Mouse (Mus musculus) embryonic facial prominence, embryonic 10.5 days (tissue): ENCODE results near the gene Meioc. TPM values are rescaled to one million over a fixed set of nuclear protein-coding genes. Genes with fewer than 3 reads are reported as not detected.

Source experiments
- DNase-seq: peaks from one replicate; pipeline ENCODE4 v3.0.0-alpha.2; 2017; ENCODE audit warnings: low spot score
- H3K27ac ChIP-seq: fragments of 300-500 bp; sonication (generic); replicated peaks from 2 replicates; pipeline ENCODE4 v1.5.1; 2016; ENCODE audit warnings: mild to moderate bottlenecking
- H3K27me3 ChIP-seq: fragments of 300-500 bp; sonication (generic); replicated peaks from 2 replicates; pipeline ENCODE4 v1.6.1; 2016; ENCODE audit warnings: low read depth, mild to moderate bottlenecking; ENCODE audit not compliant: poor library complexity, severe bottlenecking
- H3K36me3 ChIP-seq: fragments of 300-500 bp; sonication (generic); replicated peaks from 2 replicates; pipeline ENCODE4 v1.6.1; 2016; ENCODE audit warnings: mild to moderate bottlenecking, moderate library complexity
- H3K4me1 ChIP-seq: fragments of 300-500 bp; sonication (generic); 2 replicates; pipeline ENCODE4 v1.6.1; 2016
- H3K4me3 ChIP-seq: fragments of 300-500 bp; sonication (generic); 2 replicates; pipeline ENCODE4 v1.5.1; 2016; ENCODE audit warnings: mild to moderate bottlenecking, moderate library complexity
- H3K9me3 ChIP-seq: fragments of 300-500 bp; sonication (generic); 2 replicates; pipeline ENCODE4 v1.6.1; 2016; ENCODE audit warnings: mild to moderate bottlenecking
- WGBS: fragments of 180-500 bp; shearing (Covaris S2); methylation state at CpG from one replicate; pipeline ENCODE4 v1.1.7; 2016; 5-methylcytosine and 5-hydroxymethylcytosine counted together
- polyA plus RNA-seq: library from polyadenylated mRNA; unstranded; fragments of >200 nt; fragmentation: Nextera tagmentation; extraction: Ambion mirVana; gene quantifications from 2 replicates; pipeline ENCODE4 v1.2.1, GENCODE M21; 2016

The Meioc gene
- polyA plus RNA-seq, 1 experiment from 2014 or later: 0.39 TPM

GRCm38 (mm10) chr11:102643891-102644382, 19.6 kb upstream of the Meioc start:
- Histone ChIP-seq H3K9me3 (no peaks in the 10 kb centered on the region), H3K36me3 (no peaks in the 10 kb centered on the region), H3K4me3 (no peak overlapping the region), H3K27me3 (no peaks in the 10 kb centered on the region), H3K27ac (peak overlapping the region; percentile 32), H3K4me1 (peaks cover 45% of the 10 kb centered on the region)
- 42% methylated on average over 10 of the region's 10 CpGs for WGBS
- peak; percentile 46 for DNase-seq

- Histone ChIP-seq H3K27me3 (no peaks in the 10 kb centered on the region), H3K36me3 (no peaks in the 10 kb centered on the region), H3K4me3 (no peak overlapping the region), H3K4me1 (peaks cover 33% of the 10 kb centered on the region), H3K9me3 (no peaks in the 10 kb centered on the region), H3K27ac (no peak overlapping the region)
- WGBS: 81% methylated on average over 13 of the region's 13 CpGs
- no peak for DNase-seq
These were observed 17.3 kb upstream of the Meioc start for GRCm38 (mm10) chr11:102646226-102646625.

GRCm38 (mm10) chr11:102647885-102648284, 15.6 kb upstream of the Meioc start:
- no peak overlapping the region for H3K27ac ChIP-seq
- H3K9me3 ChIP-seq: no peaks in the 10 kb centered on the region
- no peak for DNase-seq
- H3K27me3 ChIP-seq: no peaks in the 10 kb centered on the region
- H3K36me3 ChIP-seq: no peaks in the 10 kb centered on the region
- H3K4me3 ChIP-seq: no peak overlapping the region
- H3K4me1 ChIP-seq: peaks cover 33% of the 10 kb centered on the region
- 79% methylated on average over 12 of the region's 12 CpGs for WGBS

- WGBS: 4% methylated on average over 9 of the region's 9 CpGs
- H3K4me3 ChIP-seq: peak overlapping the region; percentile 23; the same call in 1 of the 2 replicates
- peaks cover 14% of the 10 kb centered on the region for H3K4me1 ChIP-seq
- H3K27ac ChIP-seq: no peak overlapping the region
- no peaks in the 10 kb centered on the region for H3K9me3 ChIP-seq
- H3K36me3 ChIP-seq: no peaks in the 10 kb centered on the region
- DNase-seq: peak; percentile 87
- H3K27me3 ChIP-seq: no peaks in the 10 kb centered on the region
These were observed 12.1 kb upstream of the Meioc start for GRCm38 (mm10) chr11:102651381-102651780.

- Histone ChIP-seq H3K27me3 (no peaks in the 10 kb centered on the region), H3K27ac (no peak overlapping the region), H3K4me3 (no peak overlapping the region), H3K4me1 (peaks cover 14% of the 10 kb centered on the region), H3K36me3 (no peaks in the 10 kb centered on the region), H3K9me3 (no peaks in the 10 kb centered on the region)
- no peak for DNase-seq
- 66% methylated on average over 3 of the region's 3 CpGs for WGBS
These were observed 10.7 kb upstream of the Meioc start for GRCm38 (mm10) chr11:102652844-102653243.

GRCm38 (mm10) chr11:102655888-102656287, 7.6 kb upstream of the Meioc start:
- WGBS: 78% methylated on average over 8 of the region's 8 CpGs
- Histone ChIP-seq H3K27ac (no peak overlapping the region), H3K36me3 (no peaks in the 10 kb centered on the region), H3K27me3 (no peaks in the 10 kb centered on the region), H3K4me3 (no peak overlapping the region), H3K4me1 (peaks cover 8% of the 10 kb centered on the region), H3K9me3 (no peaks in the 10 kb centered on the region)
- DNase-seq: no peak

GRCm38 (mm10) chr11:102656326-102656926, 7.1 kb upstream of the Meioc start:
- Histone ChIP-seq H3K4me1 (peaks cover 3% of the 10 kb centered on the region), H3K4me3 (no peak overlapping the region), H3K36me3 (no peaks in the 10 kb centered on the region), H3K27me3 (no peaks in the 10 kb centered on the region), H3K27ac (no peak overlapping the region), H3K9me3 (no peaks in the 10 kb centered on the region)
- no peak for DNase-seq
- 27% methylated on average over 4 of the region's 4 CpGs for WGBS

GRCm38 (mm10) chr11:102656931-102657330, 6.6 kb upstream of the Meioc start:
- Histone ChIP-seq H3K36me3 (no peaks in the 10 kb centered on the region), H3K9me3 (no peaks in the 10 kb centered on the region), H3K27me3 (no peaks in the 10 kb centered on the region), H3K27ac (no peak overlapping the region), H3K4me3 (no peak overlapping the region), H3K4me1 (no peaks in the 10 kb centered on the region; the same call in 1 of the 2 replicates)
- 69% methylated on average over 6 of the region's 6 CpGs for WGBS
- no peak for DNase-seq

- 50% methylated on average over 33 of the region's 33 CpGs for WGBS
- peaks cover 5% of the 10 kb centered on the region; the same call in 1 of the 2 replicates for H3K4me1 ChIP-seq
- peaks cover 15% of the 10 kb centered on the region for H3K9me3 ChIP-seq
- peak; percentile 25 for DNase-seq
- H3K27ac ChIP-seq: no peak overlapping the region
- peaks cover 38% of the 10 kb centered on the region for H3K27me3 ChIP-seq
- H3K4me3 ChIP-seq: peak overlapping the region; percentile 32
- no peaks in the 10 kb centered on the region for H3K36me3 ChIP-seq
These were observed 1.6 kb downstream of the Meioc start for GRCm38 (mm10) chr11:102665151-102665550.

- WGBS: 47% methylated on average over 84 of the region's 84 CpGs
- H3K4me3 ChIP-seq: peak overlapping the region; percentile 32
- peak; percentile 22 for DNase-seq
These were observed 2.3 kb downstream of the Meioc start for GRCm38 (mm10) chr11:102665637-102666435.

GRCm38 (mm10) chr11:102690162-102690561, 26.6 kb downstream of the Meioc start:
- Histone ChIP-seq H3K36me3 (peaks cover 84% of the 10 kb centered on the region), H3K4me3 (no peak overlapping the region), H3K4me1 (no peaks in the 10 kb centered on the region), H3K27me3 (no peaks in the 10 kb centered on the region), H3K9me3 (no peaks in the 10 kb centered on the region), H3K27ac (no peak overlapping the region)
- WGBS: 66% methylated on average over 6 of the region's 6 CpGs
- peak; percentile 77 for DNase-seq

More at GRCm38 (mm10) chr11:102665637-102666435, 2.3 kb downstream of the Meioc start:
- peaks cover 38% of the 10 kb centered on the region for H3K27me3 ChIP-seq
- no peak overlapping the region for H3K27ac ChIP-seq
- no peaks in the 10 kb centered on the region for H3K36me3 ChIP-seq
- H3K4me1 ChIP-seq: peaks cover 5% of the 10 kb centered on the region; the same call in 1 of the 2 replicates
- peaks cover 15% of the 10 kb centered on the region for H3K9me3 ChIP-seq

GRCm38 (mm10) chr11:102695289-102695688, 31.8 kb downstream of the Meioc start:
- Histone ChIP-seq H3K4me3 (no peak overlapping the region), H3K27ac (no peak overlapping the region), H3K9me3 (no peaks in the 10 kb centered on the region), H3K27me3 (no peaks in the 10 kb centered on the region), H3K36me3 (peaks cover 48% of the 10 kb centered on the region), H3K4me1 (peaks cover 20% of the 10 kb centered on the region)
- 94% methylated on average over 7 of the region's 7 CpGs for WGBS
- DNase-seq: no peak
